Mouse (Mus musculus): ENCODE measurements around the gene Snrpd2.

Gene Snrpd2

GRCm38 (mm10) chr7:19179173-19179572 is 29.7 kb downstream of the Snrpd2 start:
- peak; percentile 67 for DNase-seq

- DNase-seq, result no peak
Observed at GRCm38 (mm10) chr7:19179936-19180335, 30.4 kb downstream of the Snrpd2 start.

- no peak for DNase-seq
Observed at GRCm38 (mm10) chr7:19180862-19181429, 31.4 kb downstream of the Snrpd2 start.

GRCm38 (mm10) chr7:19184250-19184649 is 34.7 kb downstream of the Snrpd2 start:
- DNase-seq, result no peak

GRCm38 (mm10) chr7:19184758-19185157 is 35.2 kb downstream of the Snrpd2 start:
- no peak for DNase-seq

GRCm38 (mm10) chr7:19194676-19195075 is 45.2 kb downstream of the Snrpd2 start:
- no peak for DNase-seq

GRCm38 (mm10) chr7:19196676-19197075 is 47.2 kb downstream of the Snrpd2 start:
- DNase-seq, result no peak

- no peak for DNase-seq
Observed at GRCm38 (mm10) chr7:19197985-19198384, 48.5 kb downstream of the Snrpd2 start.

- DNase-seq, result no peak
Observed at GRCm38 (mm10) chr7:19201660-19202059, 52.1 kb downstream of the Snrpd2 start.

- DNase-seq, result no peak
Observed at GRCm38 (mm10) chr7:19202065-19202850, 52.7 kb downstream of the Snrpd2 start.

Data from layer of hippocampus, adult 9-11 months (tissue).